ENCODE assay signal across 21 mouse cellular contexts in the genomic region with DNA sequence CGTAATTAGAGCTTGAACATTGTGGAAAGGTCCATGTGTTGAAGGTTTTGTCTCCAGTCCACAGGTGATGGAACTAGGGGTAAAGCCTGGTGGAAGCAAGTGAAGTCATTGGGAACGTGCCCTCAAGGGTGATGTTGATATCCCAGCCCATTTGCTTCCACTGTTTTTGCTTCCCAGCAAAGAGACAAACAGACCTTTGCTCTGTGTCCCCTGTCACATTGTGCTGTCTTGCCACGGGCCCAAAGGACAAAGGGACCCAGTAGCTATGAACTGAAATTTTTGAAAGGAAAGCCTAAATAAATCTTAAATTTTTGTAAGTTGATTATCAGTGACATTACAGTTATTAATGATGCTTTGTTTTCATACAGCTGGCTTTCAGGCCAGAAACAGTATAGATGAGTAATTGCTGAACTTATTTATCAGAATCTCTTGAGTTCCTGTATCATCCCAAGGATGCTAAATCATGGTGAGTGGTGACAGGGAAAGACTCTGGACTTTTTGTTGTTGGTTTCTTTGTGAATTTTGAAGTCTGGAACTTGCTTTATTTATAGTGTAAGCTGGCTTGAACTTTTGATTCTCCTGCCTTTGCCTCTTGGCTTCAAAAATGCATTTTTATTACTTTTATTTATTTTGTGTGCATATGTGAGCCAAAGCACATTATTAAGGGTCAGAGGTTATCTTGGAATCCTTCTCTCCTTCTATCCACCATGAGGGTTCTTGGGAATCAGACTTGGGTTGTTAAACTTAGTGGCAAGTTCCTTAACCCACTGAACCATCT. TPM values are rescaled to one million over a fixed set of nuclear protein-coding genes. Genes with fewer than 3 reads are reported as not detected.
A peak's percentile ranks its signal among the peaks of the same experiment; 100 is the strongest.
DNase-seq lines count a peak whose midpoint lies in the region; ATAC-seq lines count a peak whose summit lies in the region.
"Had no signal": no experiment of that assay in that cellular context is flagged by ENCODE, and none has a peak within 500 bp of the region (broad histone marks: within the 10 kb centered on the region; RNA-seq: fewer than 3 reads in every experiment).

No protein-coding gene starts in this region.

- no peak overlapping the region for H3K4me2 ChIP-seq in liver, embryonic 16.5 days (ENCODE audit: low read depth, low read length)
- H3K4me2 ChIP-seq in liver, embryonic 12.5 days: no peak overlapping the region
- H3K4me2 ChIP-seq in kidney, embryonic 14.5 days (replicated peaks; ENCODE audit: low read depth, low read length): no peak overlapping the region
- H3K4me2 ChIP-seq: embryonic facial prominence, embryonic 15.5 days; forebrain, embryonic 13.5 days; midbrain, embryonic 13.5 days had no signal

- H3K4me3 ChIP-seq in liver, embryonic 16.5 days (ENCODE audit: low read depth, low read length): no peak overlapping the region
- no peak overlapping the region for H3K4me3 ChIP-seq in liver, embryonic 12.5 days
- no peak overlapping the region for H3K4me3 ChIP-seq in kidney, embryonic 14.5 days (ENCODE audit: low read length)
- H3K4me3 ChIP-seq: embryonic facial prominence, embryonic 10.5 days; embryonic facial prominence, embryonic 15.5 days; forebrain, embryonic 13.5 days; midbrain, embryonic 13.5 days had no signal

- peak; percentile 24; the same call in 1 of the 2 replicates for ATAC-seq in liver, embryonic 16.5 days (ENCODE audit: low read depth)
- ATAC-seq in liver, embryonic 12.5 days: no peak
- peak; percentile 72 for ATAC-seq in kidney, embryonic 14.5 days (ENCODE audit: low FRiP score, low TSS enrichment)
- ATAC-seq: forebrain, embryonic 13.5 days; hindbrain, embryonic 16.5 days; lung, postnatal 0 days; midbrain, embryonic 13.5 days had no signal

- H3K9ac ChIP-seq in liver, embryonic 16.5 days (ENCODE audit: low read depth, low read length): no peak overlapping the region
- H3K9ac ChIP-seq in liver, embryonic 12.5 days: no peak overlapping the region
- no peak overlapping the region for H3K9ac ChIP-seq in kidney, embryonic 14.5 days (ENCODE audit: low read depth, low read length)
- H3K9ac ChIP-seq: embryonic facial prominence, embryonic 15.5 days; forebrain, embryonic 13.5 days; liver, embryonic 14.5 days; midbrain, embryonic 13.5 days had no signal

- no peaks in the 10 kb centered on the region for H3K9me3 ChIP-seq in liver, embryonic 16.5 days (replicated peaks; ENCODE audit: control insufficient read depth, low read length)
- H3K9me3 ChIP-seq in liver, embryonic 12.5 days (replicated peaks): no peaks in the 10 kb centered on the region
- no peaks in the 10 kb centered on the region for H3K9me3 ChIP-seq in kidney, embryonic 14.5 days (ENCODE audit: control insufficient read depth, low read length)
- H3K9me3 ChIP-seq: embryonic facial prominence, embryonic 10.5 days; embryonic facial prominence, embryonic 15.5 days; forebrain, embryonic 13.5 days; midbrain, embryonic 13.5 days had no signal

- DNase-seq in kidney, postnatal 10 days: peak; percentile 41
- peak; percentile 11 for DNase-seq in yolk sac, embryonic 10.5 days (ENCODE audit: low spot score)
- DNase-seq in adrenal gland, postnatal 4 days (ENCODE audit: low spot score in 2 of 2): no peak
- no peak for DNase-seq in lung, postnatal 10 days
- DNase-seq: adrenal gland, postnatal 36 days; cerebellum, adult 2 months; cerebellum, postnatal 14 days; gastrocnemius, postnatal 10 days; heart, postnatal 14 days; layer of hippocampus, adult 9-11 months had no signal

- no peaks in the 10 kb centered on the region for H3K27me3 ChIP-seq in liver, embryonic 16.5 days (ENCODE audit: control insufficient read depth, insufficient read depth, low read depth, low read length)
- no peaks in the 10 kb centered on the region for H3K27me3 ChIP-seq in liver, embryonic 12.5 days (replicated peaks)
- no peaks in the 10 kb centered on the region for H3K27me3 ChIP-seq in kidney, embryonic 14.5 days (ENCODE audit: control insufficient read depth, insufficient read depth, low read length)
- H3K27me3 ChIP-seq: embryonic facial prominence, embryonic 15.5 days; forebrain, embryonic 13.5 days; midbrain, embryonic 13.5 days had no signal

- 53% methylated on average over 3 of the region's 3 CpGs for WGBS in liver, embryonic 16.5 days (ENCODE audit: insufficient replicate concordance)
- 56% methylated on average over 3 of the region's 3 CpGs for WGBS in liver, embryonic 12.5 days (ENCODE audit: insufficient replicate concordance)
- WGBS in kidney, embryonic 14.5 days: 65% methylated on average over 3 of the region's 3 CpGs

- H3K36me3 ChIP-seq in liver, embryonic 16.5 days (ENCODE audit: control insufficient read depth, insufficient read depth): no peaks in the 10 kb centered on the region
- H3K36me3 ChIP-seq in liver, embryonic 12.5 days: no peaks in the 10 kb centered on the region
- no peaks in the 10 kb centered on the region for H3K36me3 ChIP-seq in kidney, embryonic 14.5 days (ENCODE audit: control insufficient read depth, insufficient read depth, low read length)
- H3K36me3 ChIP-seq: embryonic facial prominence, embryonic 10.5 days; embryonic facial prominence, embryonic 15.5 days; midbrain, embryonic 13.5 days had no signal

- no peaks in the 10 kb centered on the region for H3K4me1 ChIP-seq in liver, embryonic 16.5 days (ENCODE audit: control insufficient read depth, low read depth, low read length)
- H3K4me1 ChIP-seq in liver, embryonic 12.5 days: peaks cover 2% of the 10 kb centered on the region; the same call in 1 of the 2 replicates
- H3K4me1 ChIP-seq in kidney, embryonic 14.5 days (ENCODE audit: control insufficient read depth, insufficient read depth, low read length): peaks cover 3% of the 10 kb centered on the region; the same call in 1 of the 2 replicates
- H3K4me1 ChIP-seq: embryonic facial prominence, embryonic 10.5 days; embryonic facial prominence, embryonic 15.5 days; forebrain, embryonic 13.5 days; midbrain, embryonic 13.5 days had no signal

- H3K27ac ChIP-seq in liver, embryonic 16.5 days (ENCODE audit: low read length): no peak overlapping the region
- no peak overlapping the region for H3K27ac ChIP-seq in liver, embryonic 12.5 days
- H3K27ac ChIP-seq in kidney, embryonic 14.5 days (ENCODE audit: low read depth, low read length): no peak overlapping the region
- H3K27ac ChIP-seq: embryonic facial prominence, embryonic 10.5 days; embryonic facial prominence, embryonic 15.5 days; forebrain, embryonic 13.5 days; liver, embryonic 14.5 days; macrophage; midbrain, embryonic 13.5 days had no signal

RNA-seq across cellular contexts. Expression of a gene that starts 22.1 kb away (rescaled TPM):
- polyA plus RNA-seq in liver, embryonic 16.5 days (2015; fragmentation: Nextera tagmentation; extraction: Ambion mirVana): 2.8 and 3.5 TPM in 2 replicates
- 9.8 and 11.8 TPM in 2 replicates for polyA plus RNA-seq in liver, embryonic 12.5 days (2016; fragmentation: Nextera tagmentation; extraction: Ambion mirVana)
- 18.3 and 25.5 TPM in 2 replicates for polyA plus RNA-seq in kidney, embryonic 14.5 days (2014; fragmentation: Nextera tagmentation; extraction: Ambion mirVana)
- total RNA-seq in adrenal gland, postnatal 4 days (2021): 10 to 100 TPM; 87.3 to 89.4 TPM

Comparison
In these comparisons a context has a peak if more than half of its experiments do, and no peak if none do; other contexts are left out.
1. DNase-seq: peak in kidney, postnatal 10 days (single experiment) and yolk sac, embryonic 10.5 days (single experiment); none in adrenal gland, postnatal 4 days (0 of 2) and lung, postnatal 10 days (single experiment).